Mouse (Mus musculus) liver, postnatal 0 days (tissue): Measurements from ENCODE around the gene Armc6. TPM values are rescaled to one million over a fixed set of nuclear protein-coding genes. Genes with fewer than 3 reads are reported as not detected.

Experiments used
- ATAC-seq: fragments of 200-750 bp; cut with Nextera tagmentation; 2 replicates; pipeline ENCODE4 v1.8.0; 2017; ENCODE audit warnings: mild to moderate bottlenecking, moderate library complexity
- DNase-seq: peaks from one replicate; pipeline ENCODE4 v3.0.0-alpha.2; 2016
- H3K27ac ChIP-seq: fragments of 300-500 bp; sonication (generic); 2 replicates; pipeline ENCODE4 v1.5.1; 2014; ENCODE audit warnings: antibody characterized with exemption, moderate library complexity, mild to moderate bottlenecking, low read depth
- H3K27me3 ChIP-seq: fragments of 300-500 bp; sonication (generic); 2 replicates; pipeline ENCODE4 v1.6.1; 2014; ENCODE audit warnings: low read length, control low read depth, mixed read lengths; ENCODE audit not compliant: insufficient read depth
- H3K36me3 ChIP-seq: fragments of 300-500 bp; sonication (generic); replicated peaks from 2 replicates; pipeline ENCODE4 v1.6.1; 2014; ENCODE audit warnings: mild to moderate bottlenecking, control low read depth, low read length, moderate library complexity, mixed read lengths; ENCODE audit not compliant: insufficient read depth
- H3K4me1 ChIP-seq: fragments of 300-500 bp; sonication (generic); 2 replicates; pipeline ENCODE4 v1.6.1; 2014; ENCODE audit warnings: antibody characterized with exemption, mild to moderate bottlenecking, control low read depth; ENCODE audit not compliant: insufficient read depth
- H3K4me2 ChIP-seq: fragments of 300-500 bp; sonication (generic); 2 replicates; pipeline ENCODE4 v1.6.1; 2014; ENCODE audit warnings: low read depth, mild to moderate bottlenecking, low read length, moderate library complexity, mixed read lengths
- H3K4me3 ChIP-seq: fragments of 300-500 bp; sonication (generic); 2 replicates; pipeline ENCODE4 v1.5.1; 2014; ENCODE audit warnings: low read depth, low read length
- H3K9ac ChIP-seq: fragments of 300-500 bp; sonication (generic); replicated peaks from 2 replicates; pipeline ENCODE4 v1.6.1; 2014; ENCODE audit warnings: mild to moderate bottlenecking, moderate library complexity
- H3K9me3 ChIP-seq: fragments of 300-500 bp; sonication (generic); 2 replicates; pipeline ENCODE4 v1.6.1; 2016; ENCODE audit warnings: mild to moderate bottlenecking, control low read depth, low read length, mixed read lengths
- CTCF ChIP-seq: sonication (generic); IDR thresholded peaks from 2 replicates; pipeline ENCODE4 v1.5.1; 2016; ENCODE audit warnings: antibody characterized with exemption, low read depth
- EP300 ChIP-seq: IDR thresholded peaks from 2 replicates; pipeline ENCODE4 v1.6.1; 2016; ENCODE audit warnings: antibody characterized with exemption, low read depth, mild to moderate bottlenecking
- WGBS: fragments of 180-500 bp; shearing (Covaris S2); extraction: QIAGEN DNeasy Blood & Tissue Kit; methylation state at CpG from one replicate; pipeline ENCODE4 v1.1.7; 2014; ENCODE audit not compliant: insufficient replicate concordance; 5-methylcytosine and 5-hydroxymethylcytosine counted together
- polyA plus RNA-seq: library from polyadenylated mRNA; unstranded; fragments of >200 nt; fragmentation: Nextera tagmentation; extraction: Ambion mirVana; gene quantifications from 2 replicates; pipeline ENCODE4 v1.2.1, GENCODE M21; 2015

The Armc6 gene
- polyA plus RNA-seq, 1 experiment from 2014 or later, result 6.3 TPM

- Histone ChIP-seq H3K4me2 (0 out of 2 replicates have a peak overlapping the region, but pooled peaks have one; percentile 32), H3K9ac (no peak overlapping the region), H3K9me3 (no peaks in the 10 kb centered on the region), H3K27me3 (0 out of 2 replicates have a peak, but pooled peaks cover 5% of the 10 kb centered on the region), H3K4me1 (peaks cover 9% of the 10 kb centered on the region), H3K27ac (no peak overlapping the region), H3K4me3 (no peak overlapping the region), H3K36me3 (no peaks in the 10 kb centered on the region)
- WGBS, result 39% methylated on average over 15 of the region's 15 CpGs
- TF ChIP-seq EP300 (no peak), CTCF (no peak)
- DNase-seq (no peak), ATAC-seq (no peak)
Measured at GRCm38 (mm10) chr8:70278175-70278574, 43.9 kb upstream of the Armc6 start.

- no peak for DNase-seq
- Histone ChIP-seq H3K27ac (peak overlapping the region; percentile 39; the same call in 1 of the 2 replicates), H3K9ac (no peak overlapping the region), H3K4me1 (peaks cover 17% of the 10 kb centered on the region), H3K4me3 (no peak overlapping the region), H3K9me3 (no peaks in the 10 kb centered on the region), H3K27me3 (no peaks in the 10 kb centered on the region), H3K36me3 (no peaks in the 10 kb centered on the region), H3K4me2 (no peak overlapping the region)
- ATAC-seq, result peak; percentile 52
- 52% methylated on average over 3 of the region's 3 CpGs for WGBS
- TF ChIP-seq CTCF (no peak), EP300 (peak; percentile 59)
Measured at GRCm38 (mm10) chr8:70276476-70276875, 42.2 kb upstream of the Armc6 start.

- ATAC-seq, result no peak
- peaks cover 15% of the 10 kb centered on the region for H3K4me1 ChIP-seq
Measured at GRCm38 (mm10) chr8:70274350-70274749, 40.1 kb upstream of the Armc6 start.

GRCm38 (mm10) chr8:70272949-70273348, 38.7 kb upstream of the Armc6 start:
- H3K4me3 ChIP-seq, result no peak overlapping the region
- H3K9me3 ChIP-seq, result no peaks in the 10 kb centered on the region
- no peaks in the 10 kb centered on the region for H3K27me3 ChIP-seq
- no peak for TF ChIP-seq CTCF
- TF ChIP-seq EP300, result peak; percentile 50; the same call in 1 of the 2 replicates
- DNase-seq (peak; percentile 48), ATAC-seq (peak; percentile 81)
- H3K9ac ChIP-seq, result no peak overlapping the region
- peaks cover 18% of the 10 kb centered on the region for H3K4me1 ChIP-seq
- H3K4me2 ChIP-seq, result no peak overlapping the region
- no peaks in the 10 kb centered on the region for H3K36me3 ChIP-seq
- peak overlapping the region; percentile 52 for H3K27ac ChIP-seq
- whole genome bisulfite sequencing, result 38% methylated on average over 3 of the region's 3 CpGs

More at GRCm38 (mm10) chr8:70274350-70274749, 40.1 kb upstream of the Armc6 start:
- Histone ChIP-seq H3K9me3 (no peaks in the 10 kb centered on the region), H3K9ac (no peak overlapping the region), H3K4me2 (no peak overlapping the region), H3K4me3 (no peak overlapping the region), H3K27ac (no peak overlapping the region), H3K36me3 (no peaks in the 10 kb centered on the region), H3K27me3 (no peaks in the 10 kb centered on the region)
- TF ChIP-seq EP300 (no peak), CTCF (no peak)
- DNase-seq, result no peak

- no peak overlapping the region for H3K27ac ChIP-seq
- H3K4me1 ChIP-seq, result peaks cover 24% of the 10 kb centered on the region
- WGBS, result 25% methylated on average over 11 of the region's 11 CpGs
- H3K36me3 ChIP-seq, result peaks cover 6% of the 10 kb centered on the region
- peak; percentile 43 for DNase-seq
- no peak overlapping the region for H3K4me2 ChIP-seq
- no peaks in the 10 kb centered on the region for H3K9me3 ChIP-seq
- ATAC-seq, result no peak
- no peaks in the 10 kb centered on the region for H3K27me3 ChIP-seq
- H3K4me3 ChIP-seq, result no peak overlapping the region
- TF ChIP-seq EP300 (no peak), CTCF (peak; percentile 63)
- H3K9ac ChIP-seq, result no peak overlapping the region
Measured at GRCm38 (mm10) chr8:70268799-70269565, 34.7 kb upstream of the Armc6 start.

GRCm38 (mm10) chr8:70268311-70268710, 34.0 kb upstream of the Armc6 start:
- Histone ChIP-seq H3K36me3 (peaks cover 13% of the 10 kb centered on the region), H3K27ac (no peak overlapping the region), H3K4me1 (peaks cover 24% of the 10 kb centered on the region), H3K9ac (no peak overlapping the region), H3K4me3 (no peak overlapping the region), H3K4me2 (no peak overlapping the region), H3K9me3 (no peaks in the 10 kb centered on the region), H3K27me3 (no peaks in the 10 kb centered on the region)
- ATAC-seq, result no peak
- TF ChIP-seq EP300 (no peak), CTCF (no peak)
- DNase-seq, result no peak
- WGBS, result 51% methylated on average over 5 of the region's 5 CpGs
